Mouse (Mus musculus): Measurements from ENCODE around the gene Tbkbp1. TPM values are rescaled to one million over a fixed set of nuclear protein-coding genes. Genes with fewer than 3 reads are reported as not detected.

Gene Tbkbp1
- polyA plus RNA-seq, 1 experiment from 2014 or later: 9.1 TPM

DNA sequence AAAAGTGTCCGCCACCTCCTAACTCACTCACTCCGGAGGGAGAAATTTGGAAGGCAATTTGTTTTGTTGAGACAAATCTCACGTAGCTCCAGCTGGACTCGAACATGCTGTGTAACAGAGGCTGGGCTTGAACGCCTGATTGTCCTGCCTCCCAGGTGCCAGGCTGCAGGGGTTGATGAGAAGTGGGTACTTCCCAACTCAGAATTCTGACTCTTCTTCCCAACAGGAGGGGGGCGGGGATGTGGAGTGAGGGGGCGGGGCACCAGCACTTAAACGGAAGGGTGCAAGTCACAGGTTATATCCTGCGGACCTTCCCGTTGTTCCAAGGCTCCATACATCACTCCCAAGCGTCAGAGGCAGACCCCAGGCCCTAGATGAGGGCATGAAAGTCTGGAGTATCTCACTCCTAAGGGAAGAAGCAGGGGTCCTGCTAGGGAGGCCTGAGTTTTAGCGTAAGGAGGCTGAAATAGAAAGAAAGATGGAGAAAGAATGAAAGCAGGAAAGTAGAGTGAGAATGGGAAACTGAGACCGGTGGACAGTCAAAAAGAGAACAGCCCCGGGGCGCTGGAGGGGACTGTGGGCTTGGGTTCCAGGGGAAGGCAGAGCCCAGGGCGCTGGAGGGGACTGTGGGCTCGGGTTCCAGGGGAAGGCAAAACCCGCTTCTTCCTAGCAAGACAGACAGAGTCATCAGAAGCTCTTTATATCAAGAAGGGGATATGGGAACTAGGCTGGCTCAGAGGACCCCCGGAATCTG lies 23.6 kb downstream of the Tbkbp1 start:
- Histone ChIP-seq H3K36me3 (ENCODE audit: control insufficient read depth, insufficient read depth, low read length) (no peaks in the 10 kb centered on the region), H3K27me3 (ENCODE audit: control insufficient read depth, insufficient read depth, low read length) (peaks cover 13% of the 10 kb centered on the region; the same call in 1 of the 2 replicates), H3K9me3 (ENCODE audit: control insufficient read depth, low read length) (no peaks in the 10 kb centered on the region), H3K4me3 (replicated peaks; ENCODE audit: low read depth, low read length) (peak overlapping the region; percentile 41), H3K4me1 (ENCODE audit: control insufficient read depth, insufficient read depth, low read length) (peaks cover 4% of the 10 kb centered on the region; the same call in 1 of the 2 replicates), H3K27ac (replicated peaks; ENCODE audit: low read depth, low read length) (no peak overlapping the region), H3K4me2 (ENCODE audit: low read length) (peak overlapping the region; percentile 70), H3K9ac (replicated peaks; ENCODE audit: low read length) (peak overlapping the region; percentile 51; the same call in 1 of the 2 replicates)
- ATAC-seq (ENCODE audit: low FRiP score, low TSS enrichment) (no peak), DNase-seq (no peak)
- WGBS: 18% methylated on average over 19 of the region's 19 CpGs

DNA sequence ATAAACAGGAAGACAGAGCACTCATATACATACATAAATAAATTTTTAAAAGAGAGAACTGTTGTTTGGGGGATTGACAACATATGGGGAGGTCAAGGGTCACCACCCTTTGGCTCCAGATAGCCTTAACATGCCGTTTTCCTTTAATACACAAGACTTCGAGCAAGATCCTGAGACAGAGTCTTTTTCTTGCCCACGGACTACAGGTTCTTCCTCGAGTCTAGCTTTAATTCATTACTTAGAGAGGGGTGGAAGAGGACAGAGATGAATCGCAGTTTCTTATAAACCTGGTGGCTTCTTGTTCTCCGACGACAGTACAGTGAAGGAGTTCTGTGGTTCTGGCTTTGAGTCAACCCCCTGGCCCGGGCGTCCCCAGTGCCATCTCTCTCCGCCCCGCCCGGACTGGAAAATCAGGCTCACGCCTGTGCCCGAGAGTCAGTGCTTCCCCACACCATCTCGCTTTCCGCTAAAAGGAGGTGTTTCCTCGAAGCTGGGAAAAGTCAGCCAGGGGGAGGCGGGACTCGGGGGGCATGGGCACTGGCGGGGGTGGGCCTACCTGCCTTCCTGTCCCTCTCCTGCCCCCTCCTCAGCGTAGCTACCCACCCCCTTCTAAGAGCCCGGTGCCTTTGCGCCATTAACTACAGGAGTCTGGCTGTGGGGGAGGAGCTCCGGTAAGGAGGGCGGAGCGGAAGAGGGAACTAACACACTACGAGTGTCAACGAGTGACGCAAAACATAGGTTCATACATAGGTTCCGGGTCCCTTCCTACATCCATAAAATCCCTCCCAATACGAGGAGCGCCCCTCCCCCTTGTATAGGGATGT lies 24.4 kb downstream of the Tbkbp1 start:
- ATAC-seq (ENCODE audit: low FRiP score, low TSS enrichment) (0 out of 2 replicates have a peak, but pooled peaks have one; percentile 27), DNase-seq (peak; percentile 62)
- Histone ChIP-seq H3K9me3 (ENCODE audit: control insufficient read depth, low read length) (no peaks in the 10 kb centered on the region), H3K4me3 (replicated peaks; ENCODE audit: low read depth, low read length) (peak overlapping the region; percentile 41), H3K4me2 (ENCODE audit: low read length) (peak overlapping the region; percentile 70), H3K27me3 (ENCODE audit: control insufficient read depth, insufficient read depth, low read length) (peaks cover 9% of the 10 kb centered on the region; the same call in 1 of the 2 replicates), H3K36me3 (ENCODE audit: control insufficient read depth, insufficient read depth, low read length) (no peaks in the 10 kb centered on the region), H3K4me1 (ENCODE audit: control insufficient read depth, insufficient read depth, low read length) (peaks cover 4% of the 10 kb centered on the region; the same call in 1 of the 2 replicates), H3K27ac (replicated peaks; ENCODE audit: low read depth, low read length) (no peak overlapping the region), H3K9ac (replicated peaks; ENCODE audit: low read length) (peak overlapping the region; percentile 51; the same call in 1 of the 2 replicates)
- WGBS: 4% methylated on average over 32 of the region's 32 CpGs

DNA sequence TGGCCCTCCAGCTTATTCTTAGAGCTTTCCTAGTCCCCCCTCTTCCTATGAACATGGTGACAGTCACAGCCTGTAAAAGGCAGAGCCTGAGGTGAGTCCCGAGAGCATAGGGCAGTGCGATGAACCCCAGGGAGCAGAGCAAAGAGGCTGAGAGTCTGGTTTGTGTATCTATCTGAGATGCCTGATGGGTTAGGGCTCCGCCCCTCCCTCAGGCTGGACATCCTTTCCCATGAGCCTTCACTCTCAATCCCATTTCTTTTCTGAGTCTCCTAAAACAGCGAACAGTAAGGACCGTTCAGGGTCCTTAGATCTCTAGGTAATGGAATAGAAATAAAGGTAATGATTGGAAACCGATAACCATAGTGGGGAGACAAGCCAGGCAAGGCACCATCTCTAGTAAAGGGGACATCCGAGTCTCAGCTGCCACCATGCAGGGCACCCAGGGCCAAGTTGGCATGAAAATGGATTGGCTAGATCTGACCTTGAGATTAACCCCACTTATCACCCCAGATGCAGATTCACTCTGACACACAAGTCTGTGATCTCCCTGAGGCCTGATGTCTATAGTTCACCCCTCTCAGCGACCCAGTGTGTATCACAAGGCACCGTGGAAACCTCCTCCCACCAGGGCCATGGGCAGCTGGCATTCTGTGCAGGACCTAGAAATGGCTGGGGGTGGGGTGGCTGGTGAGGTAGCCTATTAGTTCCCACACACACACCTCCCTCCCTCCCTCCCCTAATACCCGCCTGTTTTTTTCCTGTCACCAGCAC lies 26.8 kb downstream of the Tbkbp1 start:
- no peak overlapping the region for H3K4me2 ChIP-seq (ENCODE audit: low read length)
- no peaks in the 10 kb centered on the region for H3K36me3 ChIP-seq (ENCODE audit: control insufficient read depth, insufficient read depth, low read length)
- no peak for DNase-seq
- ATAC-seq (ENCODE audit: low FRiP score, low TSS enrichment): no peak
- peaks cover 4% of the 10 kb centered on the region; the same call in 1 of the 2 replicates for H3K4me1 ChIP-seq (ENCODE audit: control insufficient read depth, insufficient read depth, low read length)
- H3K27me3 ChIP-seq (ENCODE audit: control insufficient read depth, insufficient read depth, low read length): peaks cover 9% of the 10 kb centered on the region; the same call in 1 of the 2 replicates
- H3K27ac ChIP-seq (replicated peaks; ENCODE audit: low read depth, low read length): no peak overlapping the region
- no peaks in the 10 kb centered on the region for H3K9me3 ChIP-seq (ENCODE audit: control insufficient read depth, low read length)
- H3K4me3 ChIP-seq (replicated peaks; ENCODE audit: low read depth, low read length): no peak overlapping the region
- WGBS: 58% methylated on average over 10 of the region's 10 CpGs
- no peak overlapping the region for H3K9ac ChIP-seq (replicated peaks; ENCODE audit: low read length)

DNA sequence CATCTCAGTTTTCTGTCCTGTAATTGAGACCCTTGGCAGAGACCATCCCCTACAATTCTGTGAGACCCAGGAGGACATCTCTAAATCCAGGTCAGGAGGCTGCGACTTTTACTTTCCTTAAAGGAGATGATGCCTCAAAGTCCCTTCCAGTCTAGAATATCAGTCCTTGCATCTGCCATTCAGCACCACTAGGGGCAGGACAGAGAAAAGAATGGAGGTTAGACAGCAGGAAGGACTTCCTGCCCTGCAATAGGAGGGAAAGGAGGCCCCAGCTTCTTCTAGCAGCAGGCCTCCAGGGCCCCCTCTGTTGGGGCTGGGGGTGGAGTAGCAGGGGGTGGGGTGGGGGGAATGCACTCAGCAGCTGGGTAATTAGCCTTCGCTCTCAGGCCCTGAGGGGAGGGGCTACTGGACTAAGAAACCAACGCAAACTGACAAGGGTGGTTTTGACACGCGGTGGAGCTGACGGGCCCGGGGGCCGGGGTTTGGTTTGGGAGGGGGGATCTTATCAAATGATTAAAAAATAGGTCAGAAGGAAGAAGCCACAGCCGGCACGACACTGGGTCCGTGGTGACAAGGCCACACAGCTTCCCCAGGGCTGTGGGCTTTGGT lies 27.9 kb downstream of the Tbkbp1 start:
- Histone ChIP-seq H3K9me3 (ENCODE audit: control insufficient read depth, low read length) (no peaks in the 10 kb centered on the region), H3K4me2 (ENCODE audit: low read length) (no peak overlapping the region), H3K27ac (replicated peaks; ENCODE audit: low read depth, low read length) (no peak overlapping the region), H3K4me1 (ENCODE audit: control insufficient read depth, insufficient read depth, low read length) (peaks cover 4% of the 10 kb centered on the region; the same call in 1 of the 2 replicates), H3K9ac (replicated peaks; ENCODE audit: low read length) (no peak overlapping the region), H3K27me3 (ENCODE audit: control insufficient read depth, insufficient read depth, low read length) (peaks cover 6% of the 10 kb centered on the region), H3K36me3 (ENCODE audit: control insufficient read depth, insufficient read depth, low read length) (no peaks in the 10 kb centered on the region), H3K4me3 (replicated peaks; ENCODE audit: low read depth, low read length) (no peak overlapping the region)
- 21% methylated on average over 11 of the region's 11 CpGs for WGBS
- DNase-seq (no peak), ATAC-seq (ENCODE audit: low FRiP score, low TSS enrichment) (no peak)

DNA sequence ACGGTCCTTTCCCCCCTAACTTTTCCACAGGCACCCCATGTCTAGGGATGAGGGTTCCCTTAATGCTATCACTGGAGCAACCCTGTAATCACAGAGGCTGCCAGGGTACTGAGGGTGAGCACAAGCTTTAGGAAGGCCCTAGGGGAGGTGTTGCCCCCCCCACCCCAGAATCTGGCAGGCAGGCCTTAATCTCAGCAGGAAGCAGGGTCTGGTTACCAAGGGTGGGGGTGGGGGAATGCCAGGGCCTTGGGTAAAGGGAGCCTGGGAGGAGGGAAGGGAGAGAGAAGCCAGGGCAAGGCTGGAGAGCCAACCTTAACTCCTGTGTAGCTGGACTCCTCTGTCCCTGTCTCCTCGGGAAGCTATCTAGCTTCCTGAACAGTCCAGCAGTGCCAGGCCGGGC lies 30.7 kb downstream of the Tbkbp1 start:
- Histone ChIP-seq H3K27me3 (ENCODE audit: control insufficient read depth, insufficient read depth, low read length) (peaks cover 14% of the 10 kb centered on the region), H3K4me2 (ENCODE audit: low read length) (no peak overlapping the region), H3K27ac (replicated peaks; ENCODE audit: low read depth, low read length) (no peak overlapping the region), H3K4me3 (replicated peaks; ENCODE audit: low read depth, low read length) (no peak overlapping the region), H3K36me3 (ENCODE audit: control insufficient read depth, insufficient read depth, low read length) (no peaks in the 10 kb centered on the region), H3K9ac (replicated peaks; ENCODE audit: low read length) (no peak overlapping the region), H3K9me3 (ENCODE audit: control insufficient read depth, low read length) (no peaks in the 10 kb centered on the region), H3K4me1 (ENCODE audit: control insufficient read depth, insufficient read depth, low read length) (no peaks in the 10 kb centered on the region)
- 74% methylated on average over 3 of the region's 3 CpGs for WGBS
- no peak for DNase-seq
- ATAC-seq (ENCODE audit: low FRiP score, low TSS enrichment): no peak

DNA sequence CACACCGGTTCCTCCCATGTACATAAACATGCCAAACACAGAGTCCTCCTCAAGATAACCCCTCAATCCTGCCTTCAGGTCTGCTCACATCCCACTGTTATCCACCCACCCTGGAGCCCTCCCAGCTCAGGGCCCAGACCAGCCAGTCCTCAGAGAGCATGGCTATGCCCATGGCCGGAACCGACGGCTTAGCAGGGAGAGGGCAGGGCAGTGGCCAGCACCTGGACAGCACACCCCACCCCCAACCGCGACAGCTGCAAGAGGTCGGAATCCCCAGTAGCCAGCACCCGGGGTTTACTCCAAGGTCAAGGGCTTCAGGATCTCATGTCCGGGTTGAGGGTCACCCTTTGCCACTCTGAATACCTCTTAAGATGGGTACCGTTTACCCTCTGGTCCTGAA lies 31.1 kb downstream of the Tbkbp1 start:
- no peak overlapping the region for H3K4me3 ChIP-seq (replicated peaks; ENCODE audit: low read depth, low read length)
- peaks cover 18% of the 10 kb centered on the region for H3K27me3 ChIP-seq (ENCODE audit: control insufficient read depth, insufficient read depth, low read length)
- WGBS: 49% methylated on average over 10 of the region's 10 CpGs
- no peak overlapping the region for H3K9ac ChIP-seq (replicated peaks; ENCODE audit: low read length)
- ATAC-seq (ENCODE audit: low FRiP score, low TSS enrichment) (no peak), DNase-seq (no peak)
- H3K27ac ChIP-seq (replicated peaks; ENCODE audit: low read depth, low read length): no peak overlapping the region
- no peaks in the 10 kb centered on the region for H3K9me3 ChIP-seq (ENCODE audit: control insufficient read depth, low read length)
- H3K36me3 ChIP-seq (ENCODE audit: control insufficient read depth, insufficient read depth, low read length): no peaks in the 10 kb centered on the region
- H3K4me2 ChIP-seq (ENCODE audit: low read length): no peak overlapping the region
- H3K4me1 ChIP-seq (ENCODE audit: control insufficient read depth, insufficient read depth, low read length): peaks cover under 1% of the 10 kb centered on the region; the same call in 1 of the 2 replicates

DNA sequence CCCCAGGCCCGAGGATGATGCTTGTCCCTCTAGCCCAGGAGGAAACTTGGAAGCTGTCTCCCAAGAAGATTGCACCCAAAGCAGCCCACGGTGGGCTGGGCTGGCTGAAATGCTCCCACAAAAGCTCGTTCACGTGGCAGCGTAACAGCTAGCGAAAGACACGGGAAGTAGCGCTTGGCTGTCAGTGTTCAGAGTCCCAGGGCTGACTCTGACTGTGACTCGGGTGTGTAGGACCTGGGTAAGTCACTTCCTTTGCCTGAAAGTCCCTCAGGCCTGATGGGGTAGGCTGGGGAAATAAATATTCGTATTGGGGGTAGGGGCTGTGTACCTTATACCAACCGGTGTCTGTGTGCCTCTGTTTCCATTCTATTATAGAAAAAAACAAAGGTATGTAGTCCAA lies 35.5 kb downstream of the Tbkbp1 start:
- H3K9ac ChIP-seq (replicated peaks; ENCODE audit: low read length): no peak overlapping the region
- H3K4me2 ChIP-seq (ENCODE audit: low read length): no peak overlapping the region
- ATAC-seq (ENCODE audit: low FRiP score, low TSS enrichment) (no peak), DNase-seq (no peak)
- H3K27me3 ChIP-seq (ENCODE audit: control insufficient read depth, insufficient read depth, low read length): peaks cover 48% of the 10 kb centered on the region
- no peak overlapping the region for H3K4me3 ChIP-seq (replicated peaks; ENCODE audit: low read depth, low read length)
- H3K4me1 ChIP-seq (ENCODE audit: control insufficient read depth, insufficient read depth, low read length): peaks cover 10% of the 10 kb centered on the region; the same call in 1 of the 2 replicates
- no peaks in the 10 kb centered on the region for H3K36me3 ChIP-seq (ENCODE audit: control insufficient read depth, insufficient read depth, low read length)
- no peaks in the 10 kb centered on the region for H3K9me3 ChIP-seq (ENCODE audit: control insufficient read depth, low read length)
- no peak overlapping the region for H3K27ac ChIP-seq (replicated peaks; ENCODE audit: low read depth, low read length)
- 9% methylated on average over 11 of the region's 11 CpGs for WGBS

All from midbrain, embryonic 14.5 days (tissue).